Mouse (Mus musculus): ENCODE data around the gene Htt. TPM values are rescaled to one million over a fixed set of nuclear protein-coding genes. Genes with fewer than 3 reads are reported as not detected.

Htt gene
- total and polyA plus RNA-seq, 2 experiments: 5.2 to 10.2 TPM

DNA sequence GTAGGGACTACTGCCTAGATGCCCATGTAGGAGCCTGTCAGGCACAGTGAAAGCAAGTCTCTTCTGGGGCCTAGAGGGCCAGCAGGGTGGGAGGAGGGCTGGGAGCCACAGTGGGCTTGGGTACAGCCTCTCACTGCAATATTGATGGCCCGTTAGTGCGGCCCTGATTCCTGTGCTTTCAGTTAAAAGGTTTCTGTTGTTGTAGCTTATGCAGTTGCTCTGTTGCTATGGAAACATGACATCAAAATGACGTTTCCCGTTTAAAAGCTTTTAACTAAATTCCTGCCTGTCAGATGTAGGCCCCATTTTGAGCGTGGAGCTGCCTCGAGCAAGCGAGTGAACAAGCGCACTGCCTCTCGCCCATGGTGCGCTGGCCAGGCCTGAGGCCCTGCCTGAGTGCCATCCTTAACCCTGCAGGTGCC lies 155.7 kb downstream of the Htt start:
- no peak for DNase-seq (ENCODE audit: extremely low read depth, low read depth, low spot score)
- Histone ChIP-seq H3K4me1 (ENCODE audit: control insufficient read depth, insufficient read depth, low read length) (no peaks in the 10 kb centered on the region), H3K4me3 (ENCODE audit: insufficient read depth, low read depth, low read length) (no peak overlapping the region), H3K27me3 (ENCODE audit: control insufficient read depth, insufficient read depth, low read length) (no peaks in the 10 kb centered on the region), H3K79me2 (ENCODE audit: control insufficient read depth, insufficient read depth, low read length) (no peaks in the 10 kb centered on the region), H3K9ac (ENCODE audit: low read depth, low read length) (no peak overlapping the region), H3K36me3 (ENCODE audit: control insufficient read depth, insufficient read depth, low read length) (no peaks in the 10 kb centered on the region), H3K27ac (replicated peaks; ENCODE audit: insufficient read depth, low read depth, low read length) (no peak overlapping the region)
- WGBS: 88% methylated on average over 10 of the region's 10 CpGs
- no peak for TF ChIP-seq CTCF (IDR thresholded peaks at IDR 0.05; ENCODE audit: low read depth, low read length)
- no peak for TF ChIP-seq POLR2A (IDR thresholded peaks at IDR 0.05; ENCODE audit: extremely low read depth, insufficient read depth, low read length)

DNA sequence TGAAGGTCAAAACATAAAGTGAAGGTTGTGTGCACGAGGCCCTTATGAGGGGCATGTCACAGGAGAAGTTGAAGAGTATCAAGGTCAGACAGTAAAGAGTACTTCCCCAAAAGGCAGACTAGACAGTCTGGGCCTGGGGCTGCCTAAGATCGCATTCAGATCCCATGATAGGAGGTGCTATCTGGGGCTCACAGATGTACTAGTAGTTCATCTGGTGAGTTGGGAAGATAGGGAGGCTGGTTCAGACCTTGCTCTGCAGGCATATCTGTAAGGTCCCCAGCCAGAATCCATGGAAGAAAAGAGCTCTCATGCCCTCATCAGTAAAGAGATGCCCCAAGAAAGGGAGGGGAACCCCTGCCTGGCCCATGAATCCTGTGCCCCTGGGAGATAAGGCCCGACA lies 157.2 kb downstream of the Htt start:
- Histone ChIP-seq H3K9ac (ENCODE audit: low read depth, low read length) (no peak overlapping the region), H3K79me2 (ENCODE audit: control insufficient read depth, insufficient read depth, low read length) (no peaks in the 10 kb centered on the region), H3K27me3 (ENCODE audit: control insufficient read depth, insufficient read depth, low read length) (no peaks in the 10 kb centered on the region), H3K4me3 (ENCODE audit: insufficient read depth, low read depth, low read length) (no peak overlapping the region), H3K27ac (replicated peaks; ENCODE audit: insufficient read depth, low read depth, low read length) (no peak overlapping the region), H3K4me1 (ENCODE audit: control insufficient read depth, insufficient read depth, low read length) (no peaks in the 10 kb centered on the region), H3K36me3 (ENCODE audit: control insufficient read depth, insufficient read depth, low read length) (no peaks in the 10 kb centered on the region)
- 88% methylated on average over 3 of the region's 3 CpGs for WGBS
- TF ChIP-seq POLR2A (IDR thresholded peaks at IDR 0.05; ENCODE audit: extremely low read depth, insufficient read depth, low read length): no peak
- no peak for TF ChIP-seq CTCF (IDR thresholded peaks at IDR 0.05; ENCODE audit: low read depth, low read length)
- DNase-seq (ENCODE audit: extremely low read depth, low read depth, low spot score): no peak

DNA sequence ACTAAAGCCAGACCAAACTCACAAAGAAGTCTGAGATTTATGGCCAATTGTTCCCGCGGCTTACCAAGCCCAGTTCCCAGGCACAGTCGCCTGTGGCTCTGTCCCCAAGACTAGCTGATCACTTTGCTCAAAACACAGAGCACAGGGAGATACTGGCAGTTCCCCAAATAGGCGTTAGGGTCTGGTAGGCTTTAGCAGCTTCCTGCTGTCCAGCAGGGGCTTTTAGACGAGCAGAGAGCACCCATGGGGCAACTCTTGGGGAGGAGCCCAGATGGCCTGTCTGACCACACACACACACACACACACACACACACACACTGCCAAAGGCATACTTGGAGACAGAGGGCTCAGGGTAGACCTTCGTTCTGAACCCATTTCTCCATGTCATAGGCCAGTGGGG lies 161.0 kb downstream of the Htt start:
- no peaks in the 10 kb centered on the region for H3K4me1 ChIP-seq (ENCODE audit: control insufficient read depth, insufficient read depth, low read length)
- no peak for DNase-seq (ENCODE audit: extremely low read depth, low read depth, low spot score)
- H3K4me3 ChIP-seq (ENCODE audit: insufficient read depth, low read depth, low read length): no peak overlapping the region
- no peak for TF ChIP-seq CTCF (IDR thresholded peaks at IDR 0.05; ENCODE audit: low read depth, low read length)
- no peak for TF ChIP-seq POLR2A (IDR thresholded peaks at IDR 0.05; ENCODE audit: extremely low read depth, insufficient read depth, low read length)
- no peaks in the 10 kb centered on the region for H3K27me3 ChIP-seq (ENCODE audit: control insufficient read depth, insufficient read depth, low read length)
- H3K9ac ChIP-seq (ENCODE audit: low read depth, low read length): no peak overlapping the region
- WGBS: 88% methylated on average over 6 of the region's 6 CpGs
- H3K27ac ChIP-seq (replicated peaks; ENCODE audit: insufficient read depth, low read depth, low read length): no peak overlapping the region
- no peaks in the 10 kb centered on the region for H3K36me3 ChIP-seq (ENCODE audit: control insufficient read depth, insufficient read depth, low read length)
- no peaks in the 10 kb centered on the region for H3K79me2 ChIP-seq (ENCODE audit: control insufficient read depth, insufficient read depth, low read length)

DNA sequence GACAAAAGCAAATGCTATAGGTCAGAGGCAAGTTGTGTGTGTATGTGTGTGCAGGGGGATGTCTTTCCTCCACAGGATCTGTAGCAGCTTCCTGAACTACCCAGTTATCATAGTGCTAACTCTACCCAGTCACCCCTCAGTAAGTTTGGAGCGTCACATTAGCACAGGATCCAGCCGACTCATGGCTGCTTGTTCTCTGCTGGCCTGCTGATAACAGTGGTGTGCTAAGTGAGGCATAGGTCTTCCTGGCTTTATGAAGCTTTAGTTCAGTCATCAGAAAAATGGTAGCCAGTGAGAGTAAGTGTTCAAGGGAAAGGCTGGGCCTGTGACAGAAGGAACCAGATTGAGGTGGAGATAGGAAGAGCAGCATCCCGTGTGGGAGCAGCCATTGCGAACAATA lies 162.4 kb downstream of the Htt start:
- WGBS: 87% methylated on average over 4 of the region's 4 CpGs
- DNase-seq (ENCODE audit: extremely low read depth, low read depth, low spot score): no peak
- TF ChIP-seq CTCF (IDR thresholded peaks at IDR 0.05; ENCODE audit: low read depth, low read length) (no peak), POLR2A (IDR thresholded peaks at IDR 0.05; ENCODE audit: extremely low read depth, insufficient read depth, low read length) (no peak)
- H3K36me3 ChIP-seq (ENCODE audit: control insufficient read depth, insufficient read depth, low read length): no peaks in the 10 kb centered on the region
- H3K79me2 ChIP-seq (ENCODE audit: control insufficient read depth, insufficient read depth, low read length): no peaks in the 10 kb centered on the region
- H3K4me1 ChIP-seq (ENCODE audit: control insufficient read depth, insufficient read depth, low read length): no peaks in the 10 kb centered on the region
- H3K9ac ChIP-seq (ENCODE audit: low read depth, low read length): no peak overlapping the region
- no peaks in the 10 kb centered on the region for H3K27me3 ChIP-seq (ENCODE audit: control insufficient read depth, insufficient read depth, low read length)
- H3K27ac ChIP-seq (replicated peaks; ENCODE audit: insufficient read depth, low read depth, low read length): no peak overlapping the region
- no peak overlapping the region for H3K4me3 ChIP-seq (ENCODE audit: insufficient read depth, low read depth, low read length)

DNA sequence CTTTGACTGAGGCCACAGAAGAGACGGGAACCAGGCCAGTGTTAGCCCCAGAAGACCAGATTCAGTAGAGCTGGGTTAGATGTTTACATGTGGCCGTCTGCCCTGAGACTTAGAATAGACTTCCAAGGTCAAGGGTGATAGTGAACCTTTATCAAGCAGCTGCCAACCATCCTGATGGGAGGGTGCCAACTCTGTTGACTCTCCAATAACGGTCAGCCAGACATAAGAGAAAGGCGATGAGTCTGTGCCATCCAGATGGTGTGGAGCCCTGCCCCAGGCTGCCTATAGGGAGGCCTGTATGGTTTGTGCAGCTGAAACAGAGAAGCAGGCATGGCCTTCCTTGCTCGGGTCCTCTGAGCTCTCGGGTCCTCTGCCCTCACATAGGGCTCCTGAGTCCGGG lies 163.0 kb downstream of the Htt start:
- H3K9ac ChIP-seq (ENCODE audit: low read depth, low read length): no peak overlapping the region
- DNase-seq (ENCODE audit: extremely low read depth, low read depth, low spot score): no peak
- H3K27me3 ChIP-seq (ENCODE audit: control insufficient read depth, insufficient read depth, low read length): no peaks in the 10 kb centered on the region
- no peaks in the 10 kb centered on the region for H3K36me3 ChIP-seq (ENCODE audit: control insufficient read depth, insufficient read depth, low read length)
- WGBS: 81% methylated on average over 7 of the region's 7 CpGs
- no peak overlapping the region for H3K27ac ChIP-seq (replicated peaks; ENCODE audit: insufficient read depth, low read depth, low read length)
- H3K4me1 ChIP-seq (ENCODE audit: control insufficient read depth, insufficient read depth, low read length): no peaks in the 10 kb centered on the region
- H3K4me3 ChIP-seq (ENCODE audit: insufficient read depth, low read depth, low read length): no peak overlapping the region
- H3K79me2 ChIP-seq (ENCODE audit: control insufficient read depth, insufficient read depth, low read length): no peaks in the 10 kb centered on the region
- no peak for TF ChIP-seq POLR2A (IDR thresholded peaks at IDR 0.05; ENCODE audit: extremely low read depth, insufficient read depth, low read length)
- no peak for TF ChIP-seq CTCF (IDR thresholded peaks at IDR 0.05; ENCODE audit: low read depth, low read length)

DNA sequence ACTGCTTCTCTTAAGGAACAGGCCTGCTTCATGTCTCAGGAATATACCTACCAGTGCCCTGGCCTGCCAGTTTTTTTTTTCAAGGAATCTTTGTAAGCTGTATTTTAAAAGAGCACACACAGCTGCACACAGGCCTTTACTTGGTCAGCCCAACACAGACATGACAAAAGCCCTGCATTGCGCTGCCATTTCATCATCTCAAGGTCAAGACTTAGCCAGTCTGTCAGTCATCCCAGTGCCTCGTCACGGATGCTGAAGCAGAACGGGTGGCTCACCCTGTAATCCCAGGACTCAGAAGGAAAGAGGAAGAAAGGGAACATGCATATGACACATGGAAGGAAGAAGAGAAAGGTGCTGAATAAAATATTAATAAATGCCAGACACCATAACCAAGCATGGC lies 166.1 kb downstream of the Htt start:
- no peak overlapping the region for H3K27ac ChIP-seq (replicated peaks; ENCODE audit: insufficient read depth, low read depth, low read length)
- H3K36me3 ChIP-seq (ENCODE audit: control insufficient read depth, insufficient read depth, low read length): no peaks in the 10 kb centered on the region
- H3K4me1 ChIP-seq (ENCODE audit: control insufficient read depth, insufficient read depth, low read length): no peaks in the 10 kb centered on the region
- H3K27me3 ChIP-seq (ENCODE audit: control insufficient read depth, insufficient read depth, low read length): no peaks in the 10 kb centered on the region
- DNase-seq (ENCODE audit: extremely low read depth, low read depth, low spot score): no peak
- H3K4me3 ChIP-seq (ENCODE audit: insufficient read depth, low read depth, low read length): no peak overlapping the region
- H3K79me2 ChIP-seq (ENCODE audit: control insufficient read depth, insufficient read depth, low read length): no peaks in the 10 kb centered on the region
- TF ChIP-seq POLR2A (IDR thresholded peaks at IDR 0.05; ENCODE audit: extremely low read depth, insufficient read depth, low read length) (no peak), CTCF (IDR thresholded peaks at IDR 0.05; ENCODE audit: low read depth, low read length) (no peak)
- no peak overlapping the region for H3K9ac ChIP-seq (ENCODE audit: low read depth, low read length)
- 97% methylated on average over 4 of the region's 4 CpGs for WGBS

Measured in liver, adult 2 months (tissue).